Mouse (Mus musculus) retina, embryonic 14.5 days (tissue): ENCODE measurements at regions not wholly inside any gene's neighbourhood (a gene's known extent, or its start where the extent isn't known, plus 50 kb on each side); places are given as distances from the start of the nearest gene placed in this dataset.
A peak's percentile ranks its signal among the peaks of the same experiment; 100 is the strongest.

Experiments
- DNase-seq: peaks from one replicate; pipeline ENCODE4 v3.0.0-alpha.2; 2015; ENCODE audit warnings: low spot score

- DNase-seq = no peak
Observed at GRCm38 (mm10) chrX:7474831-7475230, 98.6 kb upstream of the Foxp3 start.

GRCm38 (mm10) chrX:7473814-7474213, 98.2 kb upstream of the Usp27x start:
- DNase-seq = peak; percentile 56

GRCm38 (mm10) chrX:7469801-7470200, 94.2 kb upstream of the Usp27x start:
- no peak for DNase-seq

- peak; percentile 13 for DNase-seq
Observed at GRCm38 (mm10) chrX:7467985-7468384, 92.4 kb upstream of the Usp27x start.

- DNase-seq = no peak
Observed at GRCm38 (mm10) chrX:7456851-7457250, 81.2 kb upstream of the Usp27x start.

GRCm38 (mm10) chrX:7445035-7445434, 69.4 kb upstream of the Usp27x start:
- DNase-seq = no peak

- peak; percentile 5 for DNase-seq
Observed at GRCm38 (mm10) chrX:7444583-7444982, 69.0 kb upstream of the Usp27x start.

GRCm38 (mm10) chrX:7443996-7444421, 68.4 kb upstream of the Usp27x start:
- DNase-seq = peak; percentile 17

GRCm38 (mm10) chrX:7435375-7436042, 59.9 kb upstream of the Usp27x start:
- no peak for DNase-seq

GRCm38 (mm10) chrX:7434268-7434667, 58.6 kb upstream of the Usp27x start:
- no peak for DNase-seq

GRCm38 (mm10) chrX:7430456-7430855, 54.8 kb upstream of the Usp27x start:
- DNase-seq = no peak

- no peak for DNase-seq
Observed at GRCm38 (mm10) chrX:7429524-7429865, 53.9 kb upstream of the Usp27x start.

GRCm38 (mm10) chrX:7428621-7429523, 53.2 kb upstream of the Usp27x start:
- peak; percentile 9 for DNase-seq
